Mouse (Mus musculus): ENCODE measurements around the gene Fkbp6. TPM values are rescaled to one million over a fixed set of nuclear protein-coding genes. Genes with fewer than 3 reads are reported as not detected.
A peak's percentile ranks its signal among the peaks of the same experiment; 100 is the strongest.

Gene Fkbp6
- polyA plus RNA-seq, 1 experiment from 2014 or later, result 0.34 TPM

- ATAC-seq, result no peak
- WGBS, result 75% methylated on average over 3 of the region's 3 CpGs
- Histone ChIP-seq H3K4me3 (ENCODE audit: low read depth, low read length) (no peak overlapping the region), H3K4me1 (ENCODE audit: control insufficient read depth, insufficient read depth, low read length) (no peaks in the 10 kb centered on the region), H3K27me3 (ENCODE audit: control insufficient read depth, insufficient read depth, low read depth, low read length) (no peaks in the 10 kb centered on the region), H3K36me3 (ENCODE audit: control insufficient read depth, insufficient read depth, low read length) (no peaks in the 10 kb centered on the region), H3K4me2 (ENCODE audit: low read length) (no peak overlapping the region), H3K27ac (ENCODE audit: low read length) (no peak overlapping the region), H3K9ac (ENCODE audit: low read depth, low read length) (no peak overlapping the region), H3K9me3 (replicated peaks; ENCODE audit: control insufficient read depth, low read length, poor library complexity, severe bottlenecking) (no peaks in the 10 kb centered on the region)
Observed at GRCm38 (mm10) chr5:135302454-135302853, 47.4 kb downstream of the Fkbp6 start.

- H3K36me3 ChIP-seq (ENCODE audit: control insufficient read depth, insufficient read depth, low read length), result no peaks in the 10 kb centered on the region
- no peaks in the 10 kb centered on the region for H3K27me3 ChIP-seq (ENCODE audit: control insufficient read depth, insufficient read depth, low read depth, low read length)
- H3K9me3 ChIP-seq (replicated peaks; ENCODE audit: control insufficient read depth, low read length, poor library complexity, severe bottlenecking), result no peaks in the 10 kb centered on the region
- H3K4me3 ChIP-seq (ENCODE audit: low read depth, low read length), result no peak overlapping the region
- H3K4me1 ChIP-seq (ENCODE audit: control insufficient read depth, insufficient read depth, low read length), result no peaks in the 10 kb centered on the region
- ATAC-seq, result no peak
- 28% methylated on average over 3 of the region's 3 CpGs for WGBS
- no peak overlapping the region for H3K27ac ChIP-seq (ENCODE audit: low read length)
- no peak overlapping the region for H3K9ac ChIP-seq (ENCODE audit: low read depth, low read length)
- no peak overlapping the region for H3K4me2 ChIP-seq (ENCODE audit: low read length)
Observed at GRCm38 (mm10) chr5:135301916-135302315, 47.9 kb downstream of the Fkbp6 start.

- WGBS, result 93% methylated on average over 2 of the region's 2 CpGs
- Histone ChIP-seq H3K9ac (ENCODE audit: low read depth, low read length) (no peak overlapping the region), H3K36me3 (ENCODE audit: control insufficient read depth, insufficient read depth, low read length) (no peaks in the 10 kb centered on the region), H3K27ac (ENCODE audit: low read length) (no peak overlapping the region), H3K4me3 (ENCODE audit: low read depth, low read length) (no peak overlapping the region), H3K9me3 (replicated peaks; ENCODE audit: control insufficient read depth, low read length, poor library complexity, severe bottlenecking) (no peaks in the 10 kb centered on the region), H3K4me1 (ENCODE audit: control insufficient read depth, insufficient read depth, low read length) (no peaks in the 10 kb centered on the region), H3K27me3 (ENCODE audit: control insufficient read depth, insufficient read depth, low read depth, low read length) (no peaks in the 10 kb centered on the region), H3K4me2 (ENCODE audit: low read length) (no peak overlapping the region)
- ATAC-seq, result no peak
Observed at GRCm38 (mm10) chr5:135292001-135292400, 57.8 kb downstream of the Fkbp6 start.

GRCm38 (mm10) chr5:135291193-135291592 lies 58.7 kb downstream of the Fkbp6 start:
- H3K27me3 ChIP-seq (ENCODE audit: control insufficient read depth, insufficient read depth, low read depth, low read length), result no peaks in the 10 kb centered on the region
- no peak overlapping the region for H3K27ac ChIP-seq (ENCODE audit: low read length)
- no peak for ATAC-seq
- H3K9me3 ChIP-seq (replicated peaks; ENCODE audit: control insufficient read depth, low read length, poor library complexity, severe bottlenecking), result no peaks in the 10 kb centered on the region
- H3K36me3 ChIP-seq (ENCODE audit: control insufficient read depth, insufficient read depth, low read length), result no peaks in the 10 kb centered on the region
- H3K4me3 ChIP-seq (ENCODE audit: low read depth, low read length), result no peak overlapping the region
- H3K9ac ChIP-seq (ENCODE audit: low read depth, low read length), result no peak overlapping the region
- 52% methylated on average over 4 of the region's 4 CpGs for WGBS
- no peaks in the 10 kb centered on the region for H3K4me1 ChIP-seq (ENCODE audit: control insufficient read depth, insufficient read depth, low read length)
- H3K4me2 ChIP-seq (ENCODE audit: low read length), result no peak overlapping the region

GRCm38 (mm10) chr5:135290703-135291102 lies 59.1 kb downstream of the Fkbp6 start:
- Histone ChIP-seq H3K36me3 (ENCODE audit: control insufficient read depth, insufficient read depth, low read length) (no peaks in the 10 kb centered on the region), H3K4me1 (ENCODE audit: control insufficient read depth, insufficient read depth, low read length) (no peaks in the 10 kb centered on the region), H3K9ac (ENCODE audit: low read depth, low read length) (no peak overlapping the region), H3K27ac (ENCODE audit: low read length) (no peak overlapping the region), H3K4me2 (ENCODE audit: low read length) (no peak overlapping the region), H3K9me3 (replicated peaks; ENCODE audit: control insufficient read depth, low read length, poor library complexity, severe bottlenecking) (no peaks in the 10 kb centered on the region), H3K27me3 (ENCODE audit: control insufficient read depth, insufficient read depth, low read depth, low read length) (no peaks in the 10 kb centered on the region), H3K4me3 (ENCODE audit: low read depth, low read length) (no peak overlapping the region)
- ATAC-seq, result no peak
- 78% methylated on average over 6 of the region's 6 CpGs for WGBS

- H3K9me3 ChIP-seq (replicated peaks; ENCODE audit: control insufficient read depth, low read length, poor library complexity, severe bottlenecking), result no peaks in the 10 kb centered on the region
- no peak overlapping the region for H3K4me3 ChIP-seq (ENCODE audit: low read depth, low read length)
- no peaks in the 10 kb centered on the region for H3K27me3 ChIP-seq (ENCODE audit: control insufficient read depth, insufficient read depth, low read depth, low read length)
- H3K27ac ChIP-seq (ENCODE audit: low read length), result no peak overlapping the region
- WGBS, result 84% methylated on average over 5 of the region's 5 CpGs
- no peak overlapping the region for H3K9ac ChIP-seq (ENCODE audit: low read depth, low read length)
- no peaks in the 10 kb centered on the region for H3K36me3 ChIP-seq (ENCODE audit: control insufficient read depth, insufficient read depth, low read length)
- ATAC-seq, result no peak
- no peak overlapping the region for H3K4me2 ChIP-seq (ENCODE audit: low read length)
- H3K4me1 ChIP-seq (ENCODE audit: control insufficient read depth, insufficient read depth, low read length), result no peaks in the 10 kb centered on the region
Observed at GRCm38 (mm10) chr5:135286926-135287325, 62.9 kb downstream of the Fkbp6 start.

- 0% methylated on average over 6 of the region's 6 CpGs for WGBS
- no peak overlapping the region for H3K4me2 ChIP-seq (ENCODE audit: low read length)
- peak; percentile 48; the same call in 1 of the 2 replicates for ATAC-seq
Observed at GRCm38 (mm10) chr5:135286185-135286584, 63.7 kb downstream of the Fkbp6 start.

GRCm38 (mm10) chr5:135285211-135285610 lies 64.6 kb downstream of the Fkbp6 start:
- WGBS, result 45% methylated on average over 3 of the region's 3 CpGs
- ATAC-seq, result no peak
- H3K27me3 ChIP-seq (ENCODE audit: control insufficient read depth, insufficient read depth, low read depth, low read length), result no peaks in the 10 kb centered on the region
- no peaks in the 10 kb centered on the region for H3K36me3 ChIP-seq (ENCODE audit: control insufficient read depth, insufficient read depth, low read length)
- H3K9ac ChIP-seq (ENCODE audit: low read depth, low read length), result no peak overlapping the region
- no peak overlapping the region for H3K27ac ChIP-seq (ENCODE audit: low read length)
- no peak overlapping the region for H3K4me3 ChIP-seq (ENCODE audit: low read depth, low read length)
- H3K9me3 ChIP-seq (replicated peaks; ENCODE audit: control insufficient read depth, low read length, poor library complexity, severe bottlenecking), result no peaks in the 10 kb centered on the region
- H3K4me1 ChIP-seq (ENCODE audit: control insufficient read depth, insufficient read depth, low read length), result no peaks in the 10 kb centered on the region
- H3K4me2 ChIP-seq (ENCODE audit: low read length), result no peak overlapping the region

More at GRCm38 (mm10) chr5:135286185-135286584, 63.7 kb downstream of the Fkbp6 start:
- Histone ChIP-seq H3K36me3 (ENCODE audit: control insufficient read depth, insufficient read depth, low read length) (no peaks in the 10 kb centered on the region), H3K4me1 (ENCODE audit: control insufficient read depth, insufficient read depth, low read length) (no peaks in the 10 kb centered on the region), H3K9ac (ENCODE audit: low read depth, low read length) (no peak overlapping the region), H3K27me3 (ENCODE audit: control insufficient read depth, insufficient read depth, low read depth, low read length) (no peaks in the 10 kb centered on the region), H3K4me3 (ENCODE audit: low read depth, low read length) (no peak overlapping the region), H3K27ac (ENCODE audit: low read length) (no peak overlapping the region), H3K9me3 (replicated peaks; ENCODE audit: control insufficient read depth, low read length, poor library complexity, severe bottlenecking) (no peaks in the 10 kb centered on the region)

- Histone ChIP-seq H3K27me3 (ENCODE audit: control insufficient read depth, insufficient read depth, low read depth, low read length) (peaks cover 9% of the 10 kb centered on the region), H3K4me3 (ENCODE audit: low read depth, low read length) (no peak overlapping the region), H3K4me1 (ENCODE audit: control insufficient read depth, insufficient read depth, low read length) (no peaks in the 10 kb centered on the region), H3K4me2 (ENCODE audit: low read length) (no peak overlapping the region), H3K27ac (ENCODE audit: low read length) (no peak overlapping the region), H3K9me3 (replicated peaks; ENCODE audit: control insufficient read depth, low read length, poor library complexity, severe bottlenecking) (no peaks in the 10 kb centered on the region), H3K36me3 (ENCODE audit: control insufficient read depth, insufficient read depth, low read length) (no peaks in the 10 kb centered on the region), H3K9ac (ENCODE audit: low read depth, low read length) (no peak overlapping the region)
- no peak for ATAC-seq
- WGBS, result 85% methylated on average over 9 of the region's 9 CpGs
Observed at GRCm38 (mm10) chr5:135280226-135280625, 69.6 kb downstream of the Fkbp6 start.

Data from midbrain, embryonic 16.5 days (tissue).